In the genomic region with DNA sequence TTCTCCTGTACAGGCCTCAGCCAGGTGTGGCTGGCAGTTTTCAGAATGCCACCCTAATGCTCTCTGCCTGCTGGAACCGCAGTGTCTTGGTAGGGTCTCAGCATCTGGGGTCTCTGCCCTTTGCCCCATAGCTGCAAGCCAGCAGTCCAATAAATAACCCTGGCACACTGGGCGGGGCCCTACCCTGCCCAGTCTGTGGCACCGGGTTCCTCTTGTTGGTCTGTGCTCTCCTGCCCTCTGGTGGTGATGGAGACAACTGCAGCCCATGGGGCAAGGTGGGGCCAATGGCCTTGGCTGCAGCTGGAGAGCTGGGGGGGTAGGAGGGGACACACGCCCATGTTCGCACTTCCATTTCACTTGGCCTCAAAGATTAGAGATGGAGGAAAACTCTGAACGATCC, we compare ENCODE assay signal across 9 mouse cellular contexts.
A peak's percentile ranks its signal among the peaks of the same experiment; 100 is the strongest.
DNase-seq lines count a peak whose midpoint lies in the region; TF ChIP-seq lines count a peak whose summit lies in the region.
"Had no signal": no experiment of that assay in that cellular context is flagged by ENCODE, and none has a peak within 500 bp of the region (broad histone marks: within the 10 kb centered on the region; RNA-seq: fewer than 3 reads in every experiment).

No protein-coding gene starts in this region.

- no peak overlapping the region for H3K4me3 ChIP-seq in left cerebral cortex, adult 2 months
- H3K4me3 ChIP-seq: megakaryocyte, embryonic 14.5 days had no signal

- TF ChIP-seq CTCF in left cerebral cortex, adult 2 months (IDR thresholded peaks at IDR 0.05): peak; percentile 98

- intact Hi-C loops in left cerebral cortex, adult 2 months (cut with DNase I): loop anchor here (2.0 to 5.0 kb wide), 3 partner anchors 272 to 361 kb away; no protein-coding TSS in a partner anchor

- H3K27ac ChIP-seq in left cerebral cortex, adult 2 months: peak overlapping the region; percentile 85

- peak; percentile 28 for DNase-seq in WW6 (ENCODE audit: low read depth, low spot score)
- DNase-seq in cerebellum, adult 9-11 months: peak; percentile 88
- DNase-seq in frontal cortex, postnatal 14 days (ENCODE audit: low spot score in 2 of 2): peak; percentile 67 to 80
- DNase-seq in hindlimb bud, embryonic 11.5 days (ENCODE audit: extremely low spot score, low read depth, low spot score): peak; percentile 22
- peak; percentile 83 to 86 for DNase-seq in left cerebral cortex, adult 2 months (ENCODE audit: extremely low spot score in 1 of 2, low spot score in 2 of 2)
- peak; percentile 82 for DNase-seq in mesoderm, embryonic 11.5 days (ENCODE audit: low read depth, low spot score)
- DNase-seq in right cerebral cortex, postnatal 25 days: peak; percentile 79
- DNase-seq in urinary bladder, postnatal 14 days (ENCODE audit: low spot score): peak; percentile 69

Comparison
In these comparisons a context has a peak if more than half of its experiments do, and no peak if none do; other contexts are left out.
1. DNase-seq: peak in every context shown above with its lines; median percentile 88 in cerebellum, adult 9-11 months; 84 in left cerebral cortex, adult 2 months; 82 in mesoderm, embryonic 11.5 days; 79 in right cerebral cortex, postnatal 25 days; 74 in frontal cortex, postnatal 14 days; 69 in urinary bladder, postnatal 14 days; 28 in WW6; 22 in hindlimb bud, embryonic 11.5 days.